Mouse (Mus musculus) MEL (cell line): ENCODE measurements around the gene Rtl1. TPM values are rescaled to one million over a fixed set of nuclear protein-coding genes. Genes with fewer than 3 reads are reported as not detected.

Experiments used
- DNase-seq: peaks from one replicate; pipeline ENCODE4 v3.0.0; 2011; ENCODE audit warnings: low read depth, low spot score
- H3K27ac ChIP-seq: 2 replicates; pipeline ENCODE4 v1.5.1; 2012; ENCODE audit warnings: low read depth, mild to moderate bottlenecking, control low read depth, low read length, moderate library complexity; ENCODE audit not compliant: control insufficient read depth
- H3K27me3 ChIP-seq, 2 experiments: fragments of 150-350 bp in 1 of 2; sonication (generic) in 1 of 2; 2 replicates each; pipeline ENCODE4 v1.6.1; 2012; ENCODE audit warnings: low read length in 2 of 2, mild to moderate bottlenecking in 2 of 2, improper control_type of control experiment in 1 of 2, moderate library complexity in 1 of 2; ENCODE audit not compliant: insufficient read depth in 2 of 2, control insufficient read depth in 1 of 2
- H3K36me3 ChIP-seq, 2 experiments: 2 replicates each; pipeline ENCODE4 v1.6.1; 2012 to 2014; ENCODE audit warnings: low read length in 2 of 2, improper control_type of control experiment in 1 of 2, inconsistent platforms in 1 of 2, mild to moderate bottlenecking in 1 of 2; ENCODE audit not compliant: insufficient read depth in 2 of 2, control insufficient read depth in 1 of 2
- H3K4me1 ChIP-seq, 2 experiments: fragments of 150-350 bp in 1 of 2; sonication (generic) in 1 of 2; 2 replicates each; pipeline ENCODE4 v1.6.1; 2012; ENCODE audit warnings: low read length in 2 of 2, improper control_type of control experiment in 1 of 2, mild to moderate bottlenecking in 1 of 2; ENCODE audit not compliant: insufficient read depth in 2 of 2, control insufficient read depth in 1 of 2
- H3K4me3 ChIP-seq, 2 experiments: fragments of 150-350 bp in 1 of 2; sonication (generic) in 1 of 2; 2 replicates each; pipeline ENCODE4 v1.5.1; 2012; ENCODE audit warnings: low read depth in 2 of 2, low read length in 2 of 2, mild to moderate bottlenecking in 2 of 2, moderate library complexity in 2 of 2, control low read depth in 1 of 2, improper control_type of control experiment in 1 of 2; ENCODE audit not compliant: control insufficient read depth in 1 of 2, insufficient read depth in 1 of 2
- H3K79me2 ChIP-seq: 2 replicates; pipeline ENCODE4 v1.6.1; 2012; ENCODE audit warnings: mild to moderate bottlenecking, low read length, moderate library complexity; ENCODE audit not compliant: control insufficient read depth, poor library complexity, insufficient read depth
- H3K9ac ChIP-seq: 2 replicates; pipeline ENCODE4 v1.6.1; 2012; ENCODE audit warnings: low read depth, mild to moderate bottlenecking, control low read depth, low read length, moderate library complexity; ENCODE audit not compliant: control insufficient read depth, poor library complexity, severe bottlenecking
- H3K9me3 ChIP-seq: fragments of 150-350 bp; sonication (generic); replicated peaks from 2 replicates; pipeline ENCODE4 v1.6.1; 2012; ENCODE audit warnings: mild to moderate bottlenecking, low read length, improper control_type of control experiment, moderate library complexity; ENCODE audit not compliant: insufficient read depth
- CHD2 ChIP-seq: IDR thresholded peaks from 2 replicates; pipeline ENCODE4 v1.6.1; 2011; ENCODE audit warnings: low read length, improper control_type of control experiment
- CTCF ChIP-seq, 3 experiments: IDR thresholded peaks in 2 of 3; conservative IDR thresholded peaks in 1 of 3; 2 replicates each; pipeline ENCODE4 v1.5.1; 2011 to 2012; ENCODE audit warnings: low read length in 3 of 3, low read depth in 2 of 3, mild to moderate bottlenecking in 2 of 3, improper control_type of control experiment in 1 of 3, inconsistent platforms in 1 of 3, mixed read lengths in 1 of 3, moderate library complexity in 1 of 3; ENCODE audit not compliant: control insufficient read depth in 1 of 3, insufficient read depth in 1 of 3, poor library complexity in 1 of 3, severe bottlenecking in 1 of 3
- E2F4 ChIP-seq: IDR thresholded peaks from 2 replicates; pipeline ENCODE4 v1.6.1; 2011; ENCODE audit warnings: low read depth, low read length, improper control_type of control experiment, borderline replicate concordance
- GABPA ChIP-seq: IDR thresholded peaks from 2 replicates; pipeline ENCODE4 v1.6.1; 2012; ENCODE audit warnings: low read depth, mild to moderate bottlenecking, inconsistent platforms, low read length, improper control_type of control experiment, moderate library complexity
- GATA1 ChIP-seq: IDR thresholded peaks from 2 replicates; pipeline ENCODE4 v1.6.1; 2011; ENCODE audit warnings: low read depth, low read length, improper control_type of control experiment
- MAFK ChIP-seq: IDR thresholded peaks from 2 replicates; pipeline ENCODE4 v1.6.1; 2011; ENCODE audit warnings: low read depth, mild to moderate bottlenecking, low read length, improper control_type of control experiment, borderline replicate concordance
- MAZ ChIP-seq: IDR thresholded peaks from 2 replicates; pipeline ENCODE4 v1.6.1; 2012; ENCODE audit warnings: low read depth, mild to moderate bottlenecking, inconsistent platforms, low read length, improper control_type of control experiment
- MYB ChIP-seq: IDR thresholded peaks from 2 replicates; pipeline ENCODE4 v1.6.1; 2011; ENCODE audit warnings: mild to moderate bottlenecking, low read depth, low read length, improper control_type of control experiment
- NELFE ChIP-seq: IDR thresholded peaks from 2 replicates; pipeline ENCODE4 v1.6.1; 2011; ENCODE audit warnings: low read depth, low read length, improper control_type of control experiment
- POLR2AphosphoS2 ChIP-seq: IDR thresholded peaks from 2 replicates; pipeline ENCODE4 v1.6.1; 2011; ENCODE audit warnings: low read length, improper control_type of control experiment
- POLR2AphosphoS5 ChIP-seq: IDR thresholded peaks from 2 replicates; pipeline ENCODE4 v1.6.1; 2012; ENCODE audit warnings: low read depth, borderline replicate concordance, mild to moderate bottlenecking, inconsistent platforms, low read length, moderate library complexity, mixed read lengths
- RAD21 ChIP-seq: IDR thresholded peaks from 2 replicates; pipeline ENCODE4 v1.6.1; 2011; ENCODE audit warnings: mild to moderate bottlenecking, low read depth, low read length, improper control_type of control experiment
- RCOR1 ChIP-seq: IDR thresholded peaks from 2 replicates; pipeline ENCODE4 v1.6.1; 2012; ENCODE audit warnings: low read depth, mild to moderate bottlenecking, inconsistent platforms, low read length, improper control_type of control experiment
- SIN3A ChIP-seq: IDR thresholded peaks from 2 replicates; pipeline ENCODE4 v1.6.1; 2012; ENCODE audit warnings: low read length, improper control_type of control experiment, inconsistent platforms
- SMC3 ChIP-seq: IDR thresholded peaks from 2 replicates; pipeline ENCODE4 v1.6.1; 2011; ENCODE audit warnings: low read depth, low read length, improper control_type of control experiment
- TAL1 ChIP-seq: IDR thresholded peaks from 2 replicates; pipeline ENCODE4 v1.6.1; 2012; ENCODE audit warnings: mild to moderate bottlenecking, inconsistent platforms, low read length, moderate library complexity, mixed read lengths
- TBP ChIP-seq: IDR thresholded peaks from 2 replicates; pipeline ENCODE4 v1.8.0; 2011; ENCODE audit warnings: low read depth, low read length, improper control_type of control experiment
- USF1 ChIP-seq: IDR thresholded peaks from 2 replicates; pipeline ENCODE4 v1.6.1; 2014; ENCODE audit warnings: low read depth, mild to moderate bottlenecking, inconsistent platforms, low read length, improper control_type of control experiment, moderate library complexity
- USF2 ChIP-seq, 2 experiments: IDR thresholded peaks; 2 replicates each; pipeline ENCODE4 v1.6.1; 2011 to 2012; ENCODE audit warnings: improper control_type of control experiment in 2 of 2, low read length in 2 of 2, borderline replicate concordance in 1 of 2, inconsistent platforms in 1 of 2, low read depth in 1 of 2, mild to moderate bottlenecking in 1 of 2; ENCODE audit not compliant: insufficient read depth in 1 of 2
- ZNF384 ChIP-seq: IDR thresholded peaks from 2 replicates; pipeline ENCODE4 v1.6.1; 2012; ENCODE audit warnings: low read depth, mild to moderate bottlenecking, inconsistent platforms, low read length, improper control_type of control experiment
- polyA plus RNA-seq, 2 experiments: library from polyadenylated mRNA; stranded (reverse) in 1 of 2; unstranded in 1 of 2; fragments of >175 nt in 1 of 2; fragments of >200 nt in 1 of 2; gene quantifications; 2 replicates each; pipeline versions ENCODE4 v1.2.1 to v1.2.4; 2012; ENCODE audit warnings: low replicate concordance in 2 of 2, low read depth in 1 of 2; ENCODE audit not compliant: insufficient read length in 2 of 2, insufficient read depth in 1 of 2, missing spikeins in 1 of 2
- total RNA-seq: library from RNA; depleted of rRNA; stranded (reverse); fragments of 300-350 nt; gene quantifications from 2 replicates; pipeline ENCODE4 v1.2.3, GENCODE M21; 2012

Rtl1 gene
- total and polyA plus RNA-seq, 3 experiments: under 0.01 TPM; not detected in 2

- no peak overlapping the region for H3K4me3 ChIP-seq
- DNase-seq: no peak
- no peaks in the 10 kb centered on the region for H3K27me3 ChIP-seq
- H3K36me3 ChIP-seq: no peaks in the 10 kb centered on the region
- H3K27ac ChIP-seq: no peak overlapping the region
- H3K79me2 ChIP-seq: no peaks in the 10 kb centered on the region
- no peaks in the 10 kb centered on the region for H3K4me1 ChIP-seq
- TF ChIP-seq RAD21: no peak
- TF ChIP-seq, all 39 proteins: peak for 0
- H3K9me3 ChIP-seq: no peaks in the 10 kb centered on the region
- no peak overlapping the region for H3K9ac ChIP-seq
These were observed 47.2 kb downstream of the Rtl1 start for GRCm38 (mm10) chr12:109552754-109553525.

GRCm38 (mm10) chr12:109551771-109552170 lies 48.4 kb downstream of the Rtl1 start:
- Histone ChIP-seq H3K79me2 (no peaks in the 10 kb centered on the region), H3K9ac (no peak overlapping the region), H3K36me3 (no peaks in the 10 kb centered on the region), H3K27ac (no peak overlapping the region), H3K4me1 (no peaks in the 10 kb centered on the region), H3K9me3 (no peaks in the 10 kb centered on the region), H3K4me3 (no peak overlapping the region), H3K27me3 (no peaks in the 10 kb centered on the region)
- TF ChIP-seq MAFK (no peak), POLR2AphosphoS2 (no peak), POLR2AphosphoS5 (no peak), USF2 (IDR thresholded peaks at IDR 0.05; ENCODE audit: borderline replicate concordance in 1 of 2, insufficient read depth in 1 of 2, low read depth in 1 of 2, low read length in 2 of 2) (no peak), GABPA (no peak), TBP (no peak), RAD21 (no peak), USF1 (no peak), MAZ (no peak)
- DNase-seq: no peak

GRCm38 (mm10) chr12:109547085-109547484 lies 53.0 kb downstream of the Rtl1 start:
- Histone ChIP-seq H3K36me3 (no peaks in the 10 kb centered on the region), H3K9me3 (no peaks in the 10 kb centered on the region), H3K27ac (no peak overlapping the region), H3K9ac (no peak overlapping the region), H3K79me2 (no peaks in the 10 kb centered on the region), H3K4me1 (no peaks in the 10 kb centered on the region), H3K4me3 (no peak overlapping the region), H3K27me3 (no peaks in the 10 kb centered on the region)
- TF ChIP-seq MYB: no peak
- no peak for TF ChIP-seq GATA1
- TF ChIP-seq RCOR1: no peak
- no peak for TF ChIP-seq CHD2
- TF ChIP-seq TAL1: no peak
- TF ChIP-seq POLR2AphosphoS5: no peak
- no peak for TF ChIP-seq SMC3
- no peak for TF ChIP-seq E2F4
- no peak for TF ChIP-seq SIN3A
- no peak for TF ChIP-seq NELFE
- no peak for TF ChIP-seq TBP
- TF ChIP-seq MAZ: no peak
- TF ChIP-seq CTCF (IDR thresholded peaks at IDR 0.05 in 2 of 3, conservative IDR thresholded peaks at IDR 0.05 in 1 of 3; ENCODE audit: control insufficient read depth in 1 of 3, insufficient read depth in 1 of 3, low read depth in 2 of 3, low read length in 3 of 3, poor library complexity in 1 of 3, severe bottlenecking in 1 of 3): no peak
- TF ChIP-seq ZNF384: no peak
- no peak for TF ChIP-seq GABPA
- no peak for TF ChIP-seq USF2 (IDR thresholded peaks at IDR 0.05; ENCODE audit: borderline replicate concordance in 1 of 2, insufficient read depth in 1 of 2, low read depth in 1 of 2, low read length in 2 of 2)
- no peak for DNase-seq
